Mouse (Mus musculus) forebrain, embryonic 15.5 days (tissue): ENCODE data around the gene Dner. TPM values are rescaled to one million over a fixed set of nuclear protein-coding genes. Genes with fewer than 3 reads are reported as not detected.
A peak's percentile ranks its signal among the peaks of the same experiment; 100 is the strongest.

Source experiments
- ATAC-seq: fragments of 200-750 bp; cut with Nextera tagmentation; replicated peaks from 2 replicates; pipeline ENCODE4 v1.8.0; 2017; ENCODE audit warnings: mild to moderate bottlenecking, moderate TSS enrichment, moderate library complexity
- H3K27ac ChIP-seq: fragments of 300-500 bp; sonication (generic); replicated peaks from 2 replicates; pipeline ENCODE4 v1.5.1; 2015; ENCODE audit warnings: mild to moderate bottlenecking, inconsistent platforms
- H3K27me3 ChIP-seq: fragments of 300-500 bp; sonication (generic); 2 replicates; pipeline ENCODE4 v1.6.1; 2015; ENCODE audit warnings: inconsistent platforms
- H3K36me3 ChIP-seq: fragments of 300-500 bp; sonication (generic); 2 replicates; pipeline ENCODE4 v1.6.1; 2015; ENCODE audit warnings: mild to moderate bottlenecking, inconsistent platforms
- H3K4me1 ChIP-seq: fragments of 300-500 bp; sonication (generic); 2 replicates; pipeline ENCODE4 v1.6.1; 2015; ENCODE audit warnings: inconsistent platforms
- H3K4me2 ChIP-seq: fragments of 300-500 bp; sonication (generic); replicated peaks from 2 replicates; pipeline ENCODE4 v1.6.1; 2015; ENCODE audit warnings: mild to moderate bottlenecking, inconsistent platforms
- H3K4me3 ChIP-seq: fragments of 300-500 bp; sonication (generic); 2 replicates; pipeline ENCODE4 v1.5.1; 2015; ENCODE audit warnings: mild to moderate bottlenecking, inconsistent platforms
- H3K9ac ChIP-seq: fragments of 300-500 bp; sonication (generic); replicated peaks from 2 replicates; pipeline ENCODE4 v1.6.1; 2015; ENCODE audit warnings: mild to moderate bottlenecking, inconsistent platforms
- H3K9me3 ChIP-seq: fragments of 300-500 bp; sonication (generic); 2 replicates; pipeline ENCODE4 v1.6.1; 2016; ENCODE audit warnings: inconsistent platforms
- WGBS: fragments of 180-500 bp; shearing (Covaris S2); methylation state at CpG from one replicate; pipeline ENCODE4 v1.1.7; 2015; ENCODE audit warnings: mixed read lengths; 5-methylcytosine and 5-hydroxymethylcytosine counted together
- polyA plus RNA-seq: library from polyadenylated mRNA; unstranded; fragments of >200 nt; fragmentation: Nextera tagmentation; extraction: Ambion mirVana; gene quantifications from 2 replicates; pipeline ENCODE4 v1.2.1, GENCODE M21; 2015

The Dner gene
- polyA plus RNA-seq, 1 experiment from 2014 or later: 178 TPM

DNA sequence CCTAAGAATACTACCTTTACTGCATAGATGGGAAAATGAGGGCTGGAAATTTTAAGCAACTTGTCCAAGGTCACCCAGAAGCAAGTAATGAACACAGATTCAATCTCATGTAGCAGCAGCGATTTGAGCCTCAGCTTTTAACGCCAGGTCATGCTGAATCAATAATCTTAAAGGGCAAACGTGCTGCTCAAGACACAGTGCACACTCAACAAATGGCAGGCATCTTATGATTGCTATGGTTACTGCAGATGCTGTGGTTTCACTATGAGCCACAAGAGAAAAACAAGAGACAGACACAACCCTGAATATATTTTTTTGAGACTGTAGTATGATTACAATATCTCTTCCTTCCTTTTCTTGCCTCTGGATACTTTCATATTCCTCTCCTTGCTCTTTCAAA lies 228.4 kb downstream of the Dner start:
- Histone ChIP-seq H3K4me2 (no peak overlapping the region), H3K9me3 (no peaks in the 10 kb centered on the region), H3K9ac (no peak overlapping the region), H3K27ac (no peak overlapping the region), H3K4me1 (no peaks in the 10 kb centered on the region), H3K27me3 (no peaks in the 10 kb centered on the region), H3K4me3 (no peak overlapping the region), H3K36me3 (no peaks in the 10 kb centered on the region)
- no peak for ATAC-seq
- 75% methylated on average over 3 of the region's 3 CpGs for WGBS

DNA sequence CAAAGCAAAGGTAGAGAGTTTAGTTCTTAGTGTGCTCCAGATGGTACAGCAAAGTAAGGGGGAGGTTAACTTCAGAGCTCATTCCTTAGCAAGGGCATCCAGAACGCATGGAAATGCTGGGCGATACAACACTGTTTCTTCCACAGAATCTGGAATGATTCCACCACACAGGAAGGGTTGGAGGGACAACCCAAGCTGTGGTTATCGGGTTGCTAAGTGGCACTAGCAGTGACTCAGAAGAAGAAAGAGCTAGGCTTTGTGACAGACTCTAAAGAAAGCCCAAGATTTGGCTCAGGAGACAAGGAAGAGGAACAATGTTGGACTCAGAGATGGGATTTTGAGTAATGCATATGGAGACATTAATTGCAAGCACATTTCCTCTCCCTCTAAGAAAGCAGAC lies 231.3 kb downstream of the Dner start:
- no peaks in the 10 kb centered on the region for H3K9me3 ChIP-seq
- H3K27me3 ChIP-seq: no peaks in the 10 kb centered on the region
- no peaks in the 10 kb centered on the region for H3K36me3 ChIP-seq
- no peak overlapping the region for H3K27ac ChIP-seq
- no peak overlapping the region for H3K9ac ChIP-seq
- no peaks in the 10 kb centered on the region for H3K4me1 ChIP-seq
- no peak for ATAC-seq
- 89% methylated on average over 3 of the region's 3 CpGs for WGBS
- H3K4me3 ChIP-seq: no peak overlapping the region
- H3K4me2 ChIP-seq: no peak overlapping the region

- Histone ChIP-seq H3K4me3 (no peak overlapping the region), H3K9ac (no peak overlapping the region), H3K4me2 (no peak overlapping the region), H3K27me3 (no peaks in the 10 kb centered on the region), H3K4me1 (no peaks in the 10 kb centered on the region), H3K9me3 (no peaks in the 10 kb centered on the region), H3K36me3 (no peaks in the 10 kb centered on the region), H3K27ac (no peak overlapping the region)
- no peak for ATAC-seq
- 92% methylated on average over 5 of the region's 5 CpGs for WGBS
Observed at GRCm38 (mm10) chr1:84463976-84464662, 231.9 kb downstream of the Dner start.

- H3K4me1 ChIP-seq: no peaks in the 10 kb centered on the region
- no peak overlapping the region for H3K9ac ChIP-seq
- H3K36me3 ChIP-seq: no peaks in the 10 kb centered on the region; the same call in 1 of the 2 replicates
- H3K27ac ChIP-seq: no peak overlapping the region
- no peak overlapping the region for H3K4me3 ChIP-seq
- no peaks in the 10 kb centered on the region for H3K27me3 ChIP-seq
- no peaks in the 10 kb centered on the region for H3K9me3 ChIP-seq
- no peak overlapping the region for H3K4me2 ChIP-seq
- no peak for ATAC-seq
- 88% methylated on average over 10 of the region's 10 CpGs for WGBS
Observed at GRCm38 (mm10) chr1:84449566-84450278, 246.3 kb downstream of the Dner start.

GRCm38 (mm10) chr1:84443640-84444039 lies 252.4 kb downstream of the Dner start:
- H3K4me3 ChIP-seq: no peak overlapping the region
- H3K4me2 ChIP-seq: no peak overlapping the region
- WGBS: 49% methylated on average over 3 of the region's 3 CpGs
- H3K9me3 ChIP-seq: no peaks in the 10 kb centered on the region
- 0 out of 2 replicates have a peak overlapping the region, but pooled peaks have one; percentile 11 for H3K27ac ChIP-seq
- no peak overlapping the region for H3K9ac ChIP-seq
- peaks cover 6% of the 10 kb centered on the region; the same call in 1 of the 2 replicates for H3K36me3 ChIP-seq
- peaks cover 8% of the 10 kb centered on the region; the same call in 1 of the 2 replicates for H3K4me1 ChIP-seq
- peak; percentile 66 for ATAC-seq
- no peaks in the 10 kb centered on the region for H3K27me3 ChIP-seq

GRCm38 (mm10) chr1:84443050-84443449 lies 253.0 kb downstream of the Dner start:
- ATAC-seq: 0 out of 2 replicates have a peak, but pooled peaks have one; percentile 35
- peaks cover 8% of the 10 kb centered on the region; the same call in 1 of the 2 replicates for H3K4me1 ChIP-seq
- no peaks in the 10 kb centered on the region for H3K9me3 ChIP-seq
- 94% methylated on average over 5 of the region's 5 CpGs for WGBS
- H3K36me3 ChIP-seq: peaks cover 6% of the 10 kb centered on the region; the same call in 1 of the 2 replicates
- H3K27ac ChIP-seq: 0 out of 2 replicates have a peak overlapping the region, but pooled peaks have one; percentile 11
- no peaks in the 10 kb centered on the region for H3K27me3 ChIP-seq
- no peak overlapping the region for H3K4me3 ChIP-seq
- H3K4me2 ChIP-seq: no peak overlapping the region
- no peak overlapping the region for H3K9ac ChIP-seq

- peaks cover 8% of the 10 kb centered on the region; the same call in 1 of the 2 replicates for H3K4me1 ChIP-seq
- no peak overlapping the region for H3K9ac ChIP-seq
- WGBS: 73% methylated on average over 3 of the region's 3 CpGs
- 0 out of 2 replicates have a peak overlapping the region, but pooled peaks have one; percentile 31 for H3K27ac ChIP-seq
- no peaks in the 10 kb centered on the region for H3K9me3 ChIP-seq
- no peak for ATAC-seq
- peaks cover 6% of the 10 kb centered on the region; the same call in 1 of the 2 replicates for H3K36me3 ChIP-seq
- no peaks in the 10 kb centered on the region for H3K27me3 ChIP-seq
- no peak overlapping the region for H3K4me3 ChIP-seq
- H3K4me2 ChIP-seq: no peak overlapping the region
Observed at GRCm38 (mm10) chr1:84441419-84441818, 254.6 kb downstream of the Dner start.

DNA sequence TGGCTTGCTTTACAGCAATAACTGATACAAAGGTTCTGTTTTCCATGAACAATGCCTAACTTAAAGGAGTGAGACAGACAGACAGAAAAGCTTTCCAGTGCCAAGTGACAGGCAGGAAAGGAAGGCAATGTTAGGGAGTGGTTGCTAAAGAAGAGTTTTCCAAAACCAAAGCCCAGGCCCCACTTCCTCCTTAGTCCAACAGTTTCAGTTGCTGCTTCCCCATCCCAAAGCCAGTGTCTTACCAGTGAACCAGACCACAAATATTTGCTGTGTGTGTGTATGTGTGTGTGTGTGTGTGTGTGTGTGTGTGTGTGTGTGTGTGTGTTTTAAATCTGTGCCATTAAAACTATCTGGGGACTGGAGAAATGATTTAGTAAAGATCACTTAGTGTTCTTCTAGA lies 258.5 kb downstream of the Dner start:
- ATAC-seq: no peak

GRCm38 (mm10) chr1:84436281-84436680 lies 259.7 kb downstream of the Dner start:
- WGBS: 89% methylated on average over 1 of the region's 1 CpGs
- Histone ChIP-seq H3K9ac (no peak overlapping the region), H3K4me1 (no peaks in the 10 kb centered on the region), H3K36me3 (no peaks in the 10 kb centered on the region), H3K27me3 (no peaks in the 10 kb centered on the region), H3K27ac (no peak overlapping the region), H3K4me2 (no peak overlapping the region), H3K9me3 (no peaks in the 10 kb centered on the region), H3K4me3 (no peak overlapping the region)
- no peak for ATAC-seq

More for the DNA sequence above, 258.5 kb downstream of the Dner start:
- Histone ChIP-seq H3K9me3 (no peaks in the 10 kb centered on the region), H3K27ac (no peak overlapping the region), H3K4me2 (no peak overlapping the region), H3K27me3 (no peaks in the 10 kb centered on the region), H3K4me1 (no peaks in the 10 kb centered on the region; the same call in 1 of the 2 replicates), H3K36me3 (no peaks in the 10 kb centered on the region), H3K4me3 (no peak overlapping the region), H3K9ac (no peak overlapping the region)

- Histone ChIP-seq H3K4me3 (no peak overlapping the region), H3K4me2 (no peak overlapping the region), H3K9me3 (no peaks in the 10 kb centered on the region), H3K9ac (no peak overlapping the region), H3K4me1 (no peaks in the 10 kb centered on the region), H3K27me3 (no peaks in the 10 kb centered on the region), H3K27ac (no peak overlapping the region), H3K36me3 (no peaks in the 10 kb centered on the region)
- 82% methylated on average over 6 of the region's 6 CpGs for WGBS
- ATAC-seq: no peak
Observed at GRCm38 (mm10) chr1:84433291-84433980, 262.6 kb downstream of the Dner start.

GRCm38 (mm10) chr1:84432311-84432710 lies 263.7 kb downstream of the Dner start:
- no peak overlapping the region for H3K4me3 ChIP-seq
- no peak overlapping the region for H3K27ac ChIP-seq
- peaks cover 6% of the 10 kb centered on the region for H3K4me1 ChIP-seq
- H3K4me2 ChIP-seq: no peak overlapping the region
- 78% methylated on average over 1 of the region's 1 CpGs for WGBS
- H3K9me3 ChIP-seq: no peaks in the 10 kb centered on the region
- ATAC-seq: no peak
- H3K27me3 ChIP-seq: no peaks in the 10 kb centered on the region
- H3K9ac ChIP-seq: no peak overlapping the region
- H3K36me3 ChIP-seq: no peaks in the 10 kb centered on the region

DNA sequence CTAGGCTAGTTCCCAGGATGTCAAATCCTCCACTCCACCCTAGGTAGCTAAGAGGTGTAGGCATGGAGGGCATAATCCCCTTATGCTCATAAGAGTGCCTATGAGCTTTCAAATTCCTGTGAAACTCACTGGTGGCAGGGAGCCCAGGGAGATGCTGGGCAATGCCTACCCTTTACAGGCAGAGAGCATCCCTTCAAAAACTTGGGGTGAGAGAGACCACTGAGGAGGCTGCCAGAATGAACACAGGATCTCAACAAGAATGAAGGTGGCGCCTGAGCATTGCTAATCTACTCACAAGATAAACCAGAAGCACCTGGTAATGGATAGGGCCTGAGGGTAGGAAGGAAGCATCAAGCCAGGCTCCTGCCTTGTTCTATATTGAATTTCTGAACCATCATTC lies 267.7 kb downstream of the Dner start:
- 83% methylated on average over 1 of the region's 1 CpGs for WGBS
- no peaks in the 10 kb centered on the region for H3K36me3 ChIP-seq
- ATAC-seq: no peak
- H3K4me3 ChIP-seq: no peak overlapping the region
- no peaks in the 10 kb centered on the region for H3K9me3 ChIP-seq
- H3K9ac ChIP-seq: no peak overlapping the region
- peaks cover 6% of the 10 kb centered on the region for H3K4me1 ChIP-seq
- no peak overlapping the region for H3K4me2 ChIP-seq
- no peaks in the 10 kb centered on the region for H3K27me3 ChIP-seq
- H3K27ac ChIP-seq: no peak overlapping the region
